Mouse (Mus musculus) ovary, adult 18-20 months (tissue): ENCODE results near the gene Hecw2.

Experiments
- DNase-seq: peaks from one replicate; pipeline ENCODE4 v3.0.0; 2022; ENCODE audit warnings: low spot score, mixed read lengths

The Hecw2 gene

DNA sequence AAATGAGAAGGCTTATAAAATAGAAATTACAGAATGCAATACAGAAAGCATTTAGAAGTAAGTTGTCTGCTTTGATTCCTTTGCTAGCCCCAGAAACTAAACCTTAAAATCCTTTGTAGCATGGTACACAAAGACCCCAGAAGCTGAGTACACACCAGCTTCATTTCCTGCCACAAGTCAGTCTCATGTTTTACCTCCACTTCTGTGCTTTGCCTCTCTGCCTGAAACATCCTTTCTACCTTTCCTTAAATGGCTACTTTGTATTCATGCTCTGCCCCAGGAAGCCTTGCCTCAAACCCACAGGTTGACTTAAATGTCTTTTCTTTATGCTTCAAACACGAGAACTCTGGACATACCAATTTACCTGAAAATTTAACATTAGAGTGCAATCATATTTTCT, 413.7 kb downstream of the Hecw2 start:
- DNase-seq, result no peak

- DNase-seq, result no peak
These were observed 418.6 kb downstream of the Hecw2 start for GRCm38 (mm10) chr1:53776176-53776905.

DNA sequence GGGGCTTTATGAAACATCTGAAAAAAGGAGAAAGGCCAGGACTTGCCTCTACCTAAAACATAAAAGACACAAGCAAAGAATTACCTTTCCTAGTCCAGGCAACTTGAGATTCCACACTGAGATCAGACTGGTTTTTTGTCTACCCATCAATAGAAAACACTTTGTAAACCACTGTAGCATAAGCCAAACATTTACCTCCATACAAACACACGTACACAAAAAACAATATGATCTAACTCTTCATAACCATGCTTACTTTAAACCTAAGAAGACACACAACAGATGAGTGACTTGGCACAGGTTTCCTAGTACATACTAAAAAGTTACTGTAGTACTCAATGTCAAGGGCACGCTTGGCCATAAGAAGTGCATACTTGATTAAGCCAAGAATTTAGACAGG, 419.4 kb downstream of the Hecw2 start:
- no peak for DNase-seq

DNA sequence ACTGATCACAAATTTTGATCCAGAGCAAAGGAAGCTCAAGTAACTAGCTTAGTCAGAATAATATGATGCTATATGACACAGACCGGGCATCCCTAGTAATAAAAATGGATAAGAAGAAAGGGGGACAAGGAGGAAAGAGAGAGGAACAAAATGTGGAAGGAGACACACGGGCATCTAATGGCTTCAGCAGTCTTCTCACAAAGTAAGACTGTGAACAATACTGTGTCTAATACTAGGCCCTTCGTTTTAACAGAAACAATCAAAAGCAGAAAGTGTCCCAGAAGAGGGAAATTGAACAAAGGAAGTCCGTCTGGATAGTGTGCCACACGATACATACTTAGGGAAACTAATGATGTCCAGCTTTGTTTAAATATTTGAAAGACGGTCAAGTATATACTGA, 419.9 kb downstream of the Hecw2 start:
- no peak for DNase-seq

DNA sequence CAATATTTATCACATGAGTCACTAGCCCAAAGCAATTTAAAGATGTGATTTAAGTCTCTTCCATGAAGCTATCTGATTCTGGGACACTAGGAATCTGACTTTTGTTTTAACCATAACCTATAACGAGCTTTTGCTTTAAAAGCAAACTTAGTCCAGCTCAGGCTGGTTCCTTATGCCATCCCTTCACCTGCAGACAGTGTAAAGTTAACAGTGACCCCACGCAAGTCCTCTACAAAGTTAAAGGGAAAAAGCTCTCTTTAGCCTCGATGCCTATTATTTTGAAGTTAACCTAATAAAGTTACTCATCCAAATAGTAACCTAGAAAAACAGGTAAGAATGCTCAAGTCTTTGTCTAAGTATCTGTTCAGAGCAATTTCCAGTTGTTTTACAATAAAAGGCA, 420.4 kb downstream of the Hecw2 start:
- no peak for DNase-seq

DNA sequence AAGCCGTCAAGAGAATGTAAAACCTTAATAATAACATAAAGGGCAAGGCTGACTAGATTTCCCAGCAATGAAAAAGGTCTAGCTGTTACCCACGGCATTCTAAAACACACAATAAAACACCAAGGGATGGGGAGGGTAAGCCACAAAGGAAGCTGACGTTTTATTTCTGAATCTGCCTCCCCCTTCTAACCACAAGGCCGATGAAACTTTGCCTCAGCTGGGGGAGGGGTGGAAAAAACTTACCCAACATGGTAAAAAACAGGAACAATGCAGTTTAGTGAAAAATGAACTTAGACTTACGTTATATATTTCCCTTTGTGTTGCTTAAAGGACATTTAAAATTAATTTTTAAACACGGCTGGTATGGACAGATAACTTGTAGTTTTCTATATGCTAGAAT, 421.0 kb downstream of the Hecw2 start:
- no peak for DNase-seq

DNA sequence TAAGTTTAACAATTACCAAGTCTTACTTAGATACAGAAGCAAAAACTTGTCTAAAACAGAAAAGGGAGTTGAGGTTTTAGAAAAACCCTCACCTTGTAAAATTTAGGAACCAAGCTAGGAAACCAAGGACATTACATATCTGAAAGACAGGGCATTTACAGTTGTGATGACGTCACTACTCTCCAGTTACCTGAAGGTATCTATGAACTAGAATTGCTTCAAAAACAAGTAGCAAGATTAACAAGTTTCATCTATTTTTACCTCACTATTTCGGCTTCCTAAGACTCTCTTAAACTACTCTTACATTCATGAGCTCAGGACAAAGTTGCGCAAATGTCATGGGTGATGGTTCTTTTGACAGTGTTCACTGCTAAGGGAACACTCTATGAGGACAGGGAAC, 422.0 kb downstream of the Hecw2 start:
- DNase-seq, result no peak

DNA sequence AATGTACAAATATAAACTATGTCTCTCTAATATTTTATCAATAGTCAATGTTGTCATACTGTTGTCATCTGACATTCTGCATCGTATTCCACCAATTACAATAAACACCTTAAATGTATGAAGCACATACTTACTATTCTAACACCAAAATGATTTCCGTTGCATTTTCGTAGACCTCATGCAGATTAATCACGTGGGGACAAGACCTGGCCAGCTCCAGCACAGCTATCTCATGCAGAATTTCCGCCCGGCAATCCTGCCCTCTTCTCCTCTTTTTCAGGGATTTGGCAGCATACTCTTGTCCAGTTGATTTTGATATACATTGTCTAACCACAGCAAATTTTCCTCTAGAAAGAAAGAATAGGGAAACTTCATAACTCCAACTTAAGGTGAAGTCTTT, 423.5 kb downstream of the Hecw2 start:
- no peak for DNase-seq

GRCm38 (mm10) chr1:53766112-53766511, 428.9 kb downstream of the Hecw2 start:
- no peak for DNase-seq

GRCm38 (mm10) chr1:53757316-53757715, 437.7 kb downstream of the Hecw2 start:
- DNase-seq, result no peak
